ENCODE assay signal across 10 mouse cellular contexts in genomic region chr11:102963246-102963854, GRCm38 (mm10). TPM values are rescaled to one million over a fixed set of nuclear protein-coding genes. Genes with fewer than 3 reads are reported as not detected.
DNase-seq lines count a peak whose midpoint lies in the region; ATAC-seq and TF ChIP-seq lines count a peak whose summit lies in the region.
"Had no signal": no experiment of that assay in that cellular context is flagged by ENCODE, and none has a peak within 500 bp of the region (broad histone marks: within the 10 kb centered on the region; RNA-seq: fewer than 3 reads in every experiment).

No protein-coding gene starts in this region.

- H3K4me1 ChIP-seq in liver, postnatal 0 days (ENCODE audit: insufficient read depth) = 0 out of 2 replicates have a peak, but pooled peaks cover 2% of the 10 kb centered on the region

- peaks cover 49% of the 10 kb centered on the region for H3K27me3 ChIP-seq in liver, postnatal 0 days (ENCODE audit: insufficient read depth, low read length)

- no peak for TF ChIP-seq EP300 in liver, postnatal 0 days (IDR thresholded peaks at IDR 0.05; ENCODE audit: low read depth)

- peak overlapping the region; percentile 44; the same call in 1 of the 2 replicates for H3K4me2 ChIP-seq in liver, postnatal 0 days (ENCODE audit: low read depth, low read length)

- H3K9me3 ChIP-seq in liver, postnatal 0 days (ENCODE audit: low read length) = no peaks in the 10 kb centered on the region

- no peak for ATAC-seq in liver, postnatal 0 days

- no peak overlapping the region for H3K4me3 ChIP-seq in liver, postnatal 0 days (ENCODE audit: low read depth, low read length)

- 11% methylated on average over 16 of the region's 16 CpGs for WGBS in liver, postnatal 0 days (ENCODE audit: insufficient replicate concordance)

- peak; percentile 50 for DNase-seq in embryo, embryonic 10 days (ENCODE audit: low spot score)
- DNase-seq in embryo, embryonic 9.5 days (ENCODE audit: extremely low spot score) = no peak
- DNase-seq in ES-CJ7 (ENCODE audit: low read depth, low spot score) = peak; percentile 41
- peak; percentile 43 for DNase-seq in forelimb bud, embryonic 11.5 days (ENCODE audit: low read depth, low spot score)
- no peak for DNase-seq in liver, postnatal 0 days
- DNase-seq in ovary, postnatal 14 days (ENCODE audit: low spot score) = no peak
- no peak for DNase-seq in frontal cortex, postnatal 14 days (ENCODE audit: low spot score in 2 of 2)
- DNase-seq in cerebellum, adult 8-10 months = no peak
- DNase-seq: cerebellum, adult 9-11 months; heart, postnatal 14 days had no signal

- TF ChIP-seq CTCF in liver, postnatal 0 days (IDR thresholded peaks at IDR 0.05; ENCODE audit: low read depth) = no peak

- H3K27ac ChIP-seq in liver, postnatal 0 days (ENCODE audit: low read depth) = no peak overlapping the region

- no peak overlapping the region for H3K9ac ChIP-seq in liver, postnatal 0 days (replicated peaks)

- no peaks in the 10 kb centered on the region for H3K36me3 ChIP-seq in liver, postnatal 0 days (replicated peaks; ENCODE audit: insufficient read depth, low read length)

RNA-seq across cellular contexts. Expression of gene C1ql1, which starts 16.9 kb away (rescaled TPM):
- 0.12 TPM in 1 of 2 replicates, not detected in the other for polyA plus RNA-seq in liver, postnatal 0 days (2015; fragmentation: Nextera tagmentation; extraction: Ambion mirVana)

RNA-seq across cellular contexts. Expression of gene Kif18b, which starts 38.4 kb away (rescaled TPM):
- polyA plus RNA-seq in liver, postnatal 0 days (2015; fragmentation: Nextera tagmentation; extraction: Ambion mirVana) = 3.2 and 3.4 TPM in 2 replicates

Comparison
In these comparisons a context has a peak if more than half of its experiments do, and no peak if none do; other contexts are left out.
1. DNase-seq: peak in embryo, embryonic 10 days (single experiment), ES-CJ7 (single experiment) and forelimb bud, embryonic 11.5 days (single experiment); none in embryo, embryonic 9.5 days (single experiment), liver, postnatal 0 days (single experiment), ovary, postnatal 14 days (single experiment), frontal cortex, postnatal 14 days (0 of 2) and cerebellum, adult 8-10 months (single experiment).